Mouse (Mus musculus) macrophage (primary cell): Measurements from ENCODE around the gene Clrn3. TPM values are rescaled to one million over a fixed set of nuclear protein-coding genes. Genes with fewer than 3 reads are reported as not detected.

Experiments used
- H3K27ac ChIP-seq: fragments of 350-480 bp; formaldehyde crosslinking; 2 replicates; pipeline ENCODE4 v1.9.0; 2021
- H3K36me3 ChIP-seq: fragments of 350-480 bp; formaldehyde crosslinking; 2 replicates; pipeline ENCODE4 v1.9.0; 2021; ENCODE audit errors: inconsistent target
- H3K4me3 ChIP-seq: fragments of 350-480 bp; formaldehyde crosslinking; 2 replicates; pipeline ENCODE4 v1.9.0; 2021; ENCODE audit errors: inconsistent target
- H3K79me2 ChIP-seq: fragments of 350-480 bp; formaldehyde crosslinking; 2 replicates; pipeline ENCODE4 v1.9.0; 2021; ENCODE audit errors: inconsistent target
- WGBS: methylation state at CpG from one replicate; pipeline ENCODE4 v1.1.7; 2026; ENCODE audit warnings: inconsistent platforms; ENCODE audit not compliant: missing documents; 5-methylcytosine and 5-hydroxymethylcytosine counted together
- polyA plus RNA-seq: library from polyadenylated mRNA; stranded (reverse); fragments of 250-400 nt; gene quantifications from 3 replicates; pipeline ENCODE4 v1.2.4, GENCODE M21; 2018; ENCODE audit warnings: inconsistent platforms

Gene Clrn3
- polyA plus RNA-seq, 1 experiment from 2014 or later = not detected

DNA sequence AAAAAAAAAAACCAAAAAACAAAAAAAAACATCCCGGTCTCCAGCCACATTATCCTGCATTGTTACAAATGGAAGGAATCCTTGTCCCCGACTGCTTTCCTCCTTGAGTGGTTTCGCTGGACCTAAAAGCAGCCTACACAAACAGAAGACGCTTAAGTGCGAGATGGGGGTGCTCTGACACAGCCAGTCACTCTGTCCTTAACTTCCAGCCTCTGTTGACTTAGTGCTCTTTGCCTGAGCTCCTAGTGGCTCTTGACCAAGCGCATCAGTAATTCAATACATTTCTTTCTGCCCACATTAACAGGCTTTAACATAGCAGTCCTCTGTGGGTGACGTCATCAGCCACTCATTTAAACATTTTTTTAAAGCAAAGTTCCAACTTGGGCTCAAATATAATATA is 17.5 kb upstream of the Clrn3 start:
- 92% methylated on average over 7 of the region's 7 CpGs for WGBS
- H3K36me3 ChIP-seq = no peaks in the 10 kb centered on the region
- no peak overlapping the region for H3K27ac ChIP-seq
- H3K79me2 ChIP-seq = peaks cover 5% of the 10 kb centered on the region; the same call in 1 of the 2 replicates
- no peak overlapping the region for H3K4me3 ChIP-seq

GRCm38 (mm10) chr7:135544321-135544720 is 15.9 kb upstream of the Clrn3 start:
- WGBS = 85% methylated on average over 6 of the region's 6 CpGs
- Histone ChIP-seq H3K79me2 (peaks cover 5% of the 10 kb centered on the region; the same call in 1 of the 2 replicates), H3K27ac (no peak overlapping the region), H3K4me3 (no peak overlapping the region), H3K36me3 (no peaks in the 10 kb centered on the region)

GRCm38 (mm10) chr7:135543033-135543432 is 14.6 kb upstream of the Clrn3 start:
- no peak overlapping the region for H3K4me3 ChIP-seq
- H3K36me3 ChIP-seq = no peaks in the 10 kb centered on the region
- 35% methylated on average over 2 of the region's 3 CpGs for WGBS
- no peak overlapping the region for H3K27ac ChIP-seq
- H3K79me2 ChIP-seq = peaks cover 5% of the 10 kb centered on the region; the same call in 1 of the 2 replicates

DNA sequence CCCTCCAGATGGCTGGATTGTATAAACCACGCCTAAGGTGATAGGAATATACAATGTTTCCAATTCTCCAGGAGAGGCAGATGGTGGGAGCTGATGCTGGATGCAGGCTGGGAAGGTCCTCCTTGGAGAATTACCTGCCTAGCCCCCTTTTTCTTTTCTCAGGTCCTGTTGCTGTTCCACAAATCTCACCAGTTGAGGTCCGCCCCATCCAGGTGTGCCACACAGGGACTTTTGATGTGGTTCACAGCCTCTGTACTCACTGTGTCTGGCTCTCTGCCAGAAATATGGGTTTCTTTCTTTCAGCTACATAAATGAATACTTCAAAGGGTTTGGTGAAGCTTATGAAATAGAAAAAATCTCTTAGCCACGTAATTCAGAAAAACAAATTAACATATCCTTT is 13.8 kb upstream of the Clrn3 start:
- Histone ChIP-seq H3K27ac (no peak overlapping the region), H3K79me2 (peaks cover 5% of the 10 kb centered on the region; the same call in 1 of the 2 replicates), H3K36me3 (no peaks in the 10 kb centered on the region), H3K4me3 (no peak overlapping the region)
- 77% methylated on average over 3 of the region's 3 CpGs for WGBS

DNA sequence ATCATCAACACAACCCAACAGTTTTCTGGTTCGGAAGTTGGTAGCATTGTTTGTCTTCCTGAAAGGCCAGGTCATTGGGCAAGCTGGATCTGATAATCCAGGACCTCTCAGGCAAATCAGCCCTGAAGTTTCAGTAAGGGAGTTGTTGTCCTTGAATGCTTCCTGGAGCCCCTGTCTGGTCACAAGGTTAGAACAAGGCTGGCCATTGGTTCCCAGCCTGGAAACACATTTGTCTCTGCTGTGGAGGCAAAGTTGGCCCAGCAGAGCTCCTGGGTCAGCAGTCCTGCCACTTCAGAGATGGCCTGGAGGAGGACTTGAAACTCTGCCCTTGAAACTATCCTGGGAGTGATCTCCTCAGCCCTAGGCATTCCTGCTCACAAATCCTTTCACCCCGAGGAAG is 11.0 kb upstream of the Clrn3 start:
- no peak overlapping the region for H3K4me3 ChIP-seq
- WGBS = 52% methylated on average over 2 of the region's 2 CpGs
- peaks cover 5% of the 10 kb centered on the region; the same call in 1 of the 2 replicates for H3K79me2 ChIP-seq
- no peaks in the 10 kb centered on the region for H3K36me3 ChIP-seq
- no peak overlapping the region for H3K27ac ChIP-seq

- Histone ChIP-seq H3K79me2 (no peaks in the 10 kb centered on the region; the same call in 1 of the 2 replicates), H3K4me3 (peak overlapping the region; percentile 28), H3K36me3 (no peaks in the 10 kb centered on the region), H3K27ac (no peak overlapping the region)
- 2% methylated on average over 67 of the region's 71 CpGs for WGBS
These were observed 9.7 kb upstream of the Clrn3 start for GRCm38 (mm10) chr7:135537948-135538741.

DNA sequence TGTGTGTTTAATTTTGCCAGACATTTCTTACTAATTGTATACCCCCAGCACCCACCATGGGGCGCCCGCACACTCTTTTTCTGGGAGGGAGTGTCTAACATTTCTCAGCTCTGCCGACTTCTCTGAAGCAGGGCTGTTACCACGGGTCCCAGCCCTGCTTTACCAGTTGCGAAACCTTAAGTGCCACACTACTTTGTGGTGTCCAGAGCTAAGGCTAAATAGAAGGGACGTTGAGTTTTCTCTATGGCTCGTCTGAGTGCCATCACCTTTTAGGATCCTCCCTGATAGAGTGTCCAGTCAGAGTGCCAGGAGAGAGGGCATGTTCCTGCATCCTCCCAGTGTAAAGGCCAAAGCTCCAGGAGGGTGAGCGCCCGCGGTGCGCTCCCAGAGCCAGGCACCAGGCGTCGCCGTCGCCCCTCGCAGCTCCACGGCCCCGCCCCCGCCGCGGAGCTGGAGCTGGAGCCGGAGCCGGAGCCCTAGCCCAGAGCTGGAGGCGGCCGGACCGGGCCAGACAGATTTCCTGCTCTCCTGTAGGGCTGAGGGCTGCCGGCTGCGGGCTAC is 9.0 kb upstream of the Clrn3 start, which contains the start of gene Ptpre:
Ptpre (plus strand) TSS at position 141 of the 561 bp plus-strand sequence.
- Histone ChIP-seq H3K36me3 (no peaks in the 10 kb centered on the region), H3K79me2 (no peaks in the 10 kb centered on the region; the same call in 1 of the 2 replicates), H3K27ac (no peak within 1 kb of the TSS), H3K4me3 (peak within 1 kb of the TSS; percentile 28)
- 2% methylated on average over 24 of the region's 28 CpGs for WGBS

- Histone ChIP-seq H3K27ac (no peak overlapping the region), H3K79me2 (no peaks in the 10 kb centered on the region; the same call in 1 of the 2 replicates), H3K4me3 (no peak overlapping the region), H3K36me3 (no peaks in the 10 kb centered on the region)
- 33% methylated on average over 3 of the region's 3 CpGs for WGBS
These were observed 7.5 kb upstream of the Clrn3 start for GRCm38 (mm10) chr7:135535908-135536307.

DNA sequence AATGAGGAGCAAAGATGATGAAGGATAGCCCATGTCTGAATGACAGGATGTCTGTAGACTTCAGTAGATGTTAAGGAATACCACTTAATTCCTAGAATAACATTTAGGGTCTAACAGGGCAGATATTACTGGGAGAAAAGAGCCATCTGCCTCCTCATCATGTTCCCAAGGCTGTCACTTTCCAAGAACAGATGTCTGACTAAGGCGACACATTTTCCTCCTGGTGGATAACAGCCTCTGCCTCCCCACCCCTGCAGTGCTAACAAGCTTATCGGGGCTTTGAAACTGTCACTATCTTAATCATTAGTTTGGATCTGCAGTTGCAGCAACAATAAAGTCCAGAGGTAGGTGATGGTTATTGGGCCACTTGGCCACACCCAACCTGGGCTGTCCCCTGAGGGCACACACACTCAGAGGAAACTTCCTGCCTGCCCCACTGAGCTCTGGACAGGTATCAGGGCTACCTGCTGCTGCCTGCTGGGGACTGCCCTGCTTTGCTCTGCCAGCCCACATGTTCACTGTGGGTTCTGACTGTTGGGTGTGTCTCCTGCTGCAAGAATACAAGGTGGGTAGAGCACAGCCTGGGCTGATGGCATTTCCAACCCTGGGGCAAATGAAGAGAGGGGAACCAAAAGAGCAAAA is 6.2 kb upstream of the Clrn3 start:
- WGBS = 97% methylated on average over 2 of the region's 2 CpGs
- Histone ChIP-seq H3K36me3 (no peaks in the 10 kb centered on the region), H3K4me3 (no peak overlapping the region)

DNA sequence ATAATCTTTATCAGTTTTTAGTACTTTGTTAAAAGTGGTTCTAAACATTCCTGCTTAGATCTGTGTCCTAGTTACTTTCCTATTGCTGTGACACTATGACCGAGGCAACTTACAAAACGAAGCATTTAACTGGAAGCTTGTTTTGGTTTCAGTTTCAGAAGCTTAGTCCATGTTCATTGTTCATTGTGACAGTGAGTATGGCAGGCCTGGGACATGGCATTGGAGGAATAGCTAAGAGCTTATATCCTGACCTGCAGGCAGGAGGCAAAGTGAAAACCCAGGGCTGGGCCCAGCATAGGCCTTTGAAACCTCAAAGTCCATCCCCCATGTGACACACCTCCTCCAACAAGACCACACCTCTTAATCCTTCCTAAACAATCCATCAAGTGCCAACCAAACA is 614 bp upstream of the Clrn3 start:
- no peaks in the 10 kb centered on the region for H3K36me3 ChIP-seq
- no peak overlapping the region for H3K27ac ChIP-seq
- WGBS = 69% methylated on average over 2 of the region's 2 CpGs
- H3K4me3 ChIP-seq = no peak overlapping the region
- no peaks in the 10 kb centered on the region for H3K79me2 ChIP-seq

More for the DNA sequence above, 6.2 kb upstream of the Clrn3 start:
- Histone ChIP-seq H3K79me2 (no peaks in the 10 kb centered on the region), H3K27ac (no peak overlapping the region)

DNA sequence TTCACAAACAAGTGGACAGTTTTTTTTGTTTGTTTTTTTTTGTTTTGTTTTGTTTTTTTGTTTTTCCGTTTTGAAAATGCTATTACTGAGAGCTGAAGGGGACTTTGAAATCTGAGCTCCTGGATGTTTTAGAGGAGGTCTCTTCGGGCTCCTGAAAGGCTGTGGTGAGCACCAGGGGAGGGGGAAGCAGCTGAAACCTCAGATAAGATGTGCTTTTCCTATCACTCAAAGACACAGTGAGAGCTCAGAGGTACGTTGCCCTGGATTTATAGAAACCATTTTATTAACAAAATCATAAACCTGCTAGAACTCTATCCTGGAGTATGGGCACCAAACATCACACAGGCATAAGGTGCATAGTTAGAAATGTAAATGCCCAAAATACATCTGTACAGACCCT is 1.3 kb downstream of the Clrn3 start:
- H3K79me2 ChIP-seq = no peaks in the 10 kb centered on the region
- no peaks in the 10 kb centered on the region for H3K36me3 ChIP-seq
- no peak overlapping the region for H3K27ac ChIP-seq
- 35% methylated on average over 3 of the region's 3 CpGs for WGBS
- H3K4me3 ChIP-seq = no peak overlapping the region

GRCm38 (mm10) chr7:135526574-135527152 is 1.8 kb downstream of the Clrn3 start:
- Histone ChIP-seq H3K79me2 (no peaks in the 10 kb centered on the region), H3K27ac (no peak overlapping the region), H3K36me3 (no peaks in the 10 kb centered on the region), H3K4me3 (no peak overlapping the region)
- WGBS = 52% methylated on average over 3 of the region's 3 CpGs

DNA sequence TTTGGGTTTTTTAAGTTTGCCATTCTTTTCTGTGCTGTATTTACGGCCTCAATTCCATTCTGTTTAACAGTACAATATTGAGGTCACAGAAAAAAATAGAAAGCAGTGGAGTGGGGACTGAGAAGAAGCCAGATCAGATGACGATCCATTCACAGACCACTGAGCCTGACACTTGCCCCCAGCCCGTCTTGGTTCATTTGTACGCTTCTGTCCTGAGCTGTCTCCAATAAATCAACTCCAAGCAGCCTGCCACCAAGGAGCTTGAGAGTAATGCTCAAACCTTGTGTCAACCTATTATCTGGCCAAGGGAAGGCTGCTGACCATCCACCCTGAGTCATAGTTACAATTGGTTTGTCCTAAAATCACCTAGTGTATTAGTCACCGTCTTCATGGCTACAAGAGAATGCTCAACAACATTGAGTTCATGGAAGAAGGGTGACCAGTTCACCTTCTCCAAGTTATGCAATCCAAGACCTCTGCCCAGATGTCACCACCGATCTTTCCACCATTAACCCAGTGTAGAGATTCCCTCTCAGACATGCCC is 4.0 kb downstream of the Clrn3 start:
- H3K36me3 ChIP-seq = no peaks in the 10 kb centered on the region
- no peak overlapping the region for H3K27ac ChIP-seq
- 93% methylated on average over 6 of the region's 6 CpGs for WGBS

GRCm38 (mm10) chr7:135523981-135524380 is 4.5 kb downstream of the Clrn3 start:
- Histone ChIP-seq H3K4me3 (no peak overlapping the region), H3K79me2 (no peaks in the 10 kb centered on the region), H3K36me3 (no peaks in the 10 kb centered on the region), H3K27ac (no peak overlapping the region)
- 29% methylated on average over 4 of the region's 4 CpGs for WGBS

More for the DNA sequence above, 4.0 kb downstream of the Clrn3 start:
- Histone ChIP-seq H3K4me3 (no peak overlapping the region), H3K79me2 (no peaks in the 10 kb centered on the region)
